Mouse (Mus musculus) intestine, embryonic 16.5 days (tissue): ENCODE data around the gene Ap1g2. TPM values are rescaled to one million over a fixed set of nuclear protein-coding genes. Genes with fewer than 3 reads are reported as not detected.

Source experiments
- ATAC-seq: fragments of 200-750 bp; cut with Nextera tagmentation; 2 replicates; pipeline ENCODE4 v1.8.0; 2017; ENCODE audit warnings: moderate TSS enrichment, moderate library complexity
- H3K27ac ChIP-seq: fragments of 300-500 bp; sonication (generic); 2 replicates; pipeline ENCODE4 v1.5.1; 2014; ENCODE audit warnings: mild to moderate bottlenecking, low read length
- H3K27me3 ChIP-seq: fragments of 300-500 bp; sonication (generic); replicated peaks from 2 replicates; pipeline ENCODE4 v1.6.1; 2014; ENCODE audit warnings: low read length, control low read depth, mixed read lengths; ENCODE audit not compliant: control insufficient read depth, insufficient read depth
- H3K36me3 ChIP-seq: fragments of 300-500 bp; sonication (generic); 2 replicates; pipeline ENCODE4 v1.6.1; 2014; ENCODE audit warnings: low read length, control low read depth; ENCODE audit not compliant: control insufficient read depth, insufficient read depth
- H3K4me1 ChIP-seq: fragments of 300-500 bp; sonication (generic); 2 replicates; pipeline ENCODE4 v1.6.1; 2014; ENCODE audit warnings: low read length, control low read depth, mixed read lengths; ENCODE audit not compliant: control insufficient read depth, insufficient read depth
- H3K4me2 ChIP-seq: fragments of 300-500 bp; sonication (generic); 2 replicates; pipeline ENCODE4 v1.6.1; 2014; ENCODE audit warnings: low read depth, low read length, control low read depth
- H3K4me3 ChIP-seq: fragments of 300-500 bp; sonication (generic); 2 replicates; pipeline ENCODE4 v1.5.1; 2014; ENCODE audit warnings: mild to moderate bottlenecking, low read length
- H3K9ac ChIP-seq: fragments of 300-500 bp; sonication (generic); 2 replicates; pipeline ENCODE4 v1.6.1; 2014; ENCODE audit warnings: low read depth, low read length
- H3K9me3 ChIP-seq: fragments of 300-500 bp; sonication (generic); 2 replicates; pipeline ENCODE4 v1.6.1; 2016; ENCODE audit warnings: low read length, control low read depth; ENCODE audit not compliant: control insufficient read depth
- WGBS: fragments of 180-500 bp; shearing (Covaris S2); extraction: QIAGEN DNeasy Blood & Tissue Kit; methylation state at CpG from one replicate; pipeline ENCODE4 v1.1.7; 2014; 5-methylcytosine and 5-hydroxymethylcytosine counted together
- polyA plus RNA-seq: library from polyadenylated mRNA; unstranded; fragments of >200 nt; fragmentation: Nextera tagmentation; extraction: Ambion mirVana; gene quantifications from 2 replicates; pipeline ENCODE4 v1.2.1, GENCODE M21; 2015

Ap1g2 gene
- polyA plus RNA-seq, 1 experiment from 2014 or later: 106 TPM

- Histone ChIP-seq H3K4me2 (no peak overlapping the region), H3K4me1 (peaks cover 8% of the 10 kb centered on the region), H3K27me3 (no peaks in the 10 kb centered on the region), H3K4me3 (no peak overlapping the region), H3K27ac (no peak overlapping the region), H3K9me3 (no peaks in the 10 kb centered on the region), H3K36me3 (no peaks in the 10 kb centered on the region), H3K9ac (no peak overlapping the region)
- no peak for ATAC-seq
- WGBS: 88% methylated on average over 13 of the region's 13 CpGs
Measured at GRCm38 (mm10) chr14:55065391-55065790, 41.0 kb downstream of the Ap1g2 start.

GRCm38 (mm10) chr14:55064481-55065370 lies 41.7 kb downstream of the Ap1g2 start:
- Histone ChIP-seq H3K4me1 (peaks cover 10% of the 10 kb centered on the region), H3K27ac (no peak overlapping the region), H3K9ac (no peak overlapping the region), H3K27me3 (no peaks in the 10 kb centered on the region), H3K4me3 (no peak overlapping the region), H3K9me3 (no peaks in the 10 kb centered on the region), H3K4me2 (no peak overlapping the region), H3K36me3 (no peaks in the 10 kb centered on the region)
- WGBS: 77% methylated on average over 35 of the region's 35 CpGs
- ATAC-seq: no peak

DNA sequence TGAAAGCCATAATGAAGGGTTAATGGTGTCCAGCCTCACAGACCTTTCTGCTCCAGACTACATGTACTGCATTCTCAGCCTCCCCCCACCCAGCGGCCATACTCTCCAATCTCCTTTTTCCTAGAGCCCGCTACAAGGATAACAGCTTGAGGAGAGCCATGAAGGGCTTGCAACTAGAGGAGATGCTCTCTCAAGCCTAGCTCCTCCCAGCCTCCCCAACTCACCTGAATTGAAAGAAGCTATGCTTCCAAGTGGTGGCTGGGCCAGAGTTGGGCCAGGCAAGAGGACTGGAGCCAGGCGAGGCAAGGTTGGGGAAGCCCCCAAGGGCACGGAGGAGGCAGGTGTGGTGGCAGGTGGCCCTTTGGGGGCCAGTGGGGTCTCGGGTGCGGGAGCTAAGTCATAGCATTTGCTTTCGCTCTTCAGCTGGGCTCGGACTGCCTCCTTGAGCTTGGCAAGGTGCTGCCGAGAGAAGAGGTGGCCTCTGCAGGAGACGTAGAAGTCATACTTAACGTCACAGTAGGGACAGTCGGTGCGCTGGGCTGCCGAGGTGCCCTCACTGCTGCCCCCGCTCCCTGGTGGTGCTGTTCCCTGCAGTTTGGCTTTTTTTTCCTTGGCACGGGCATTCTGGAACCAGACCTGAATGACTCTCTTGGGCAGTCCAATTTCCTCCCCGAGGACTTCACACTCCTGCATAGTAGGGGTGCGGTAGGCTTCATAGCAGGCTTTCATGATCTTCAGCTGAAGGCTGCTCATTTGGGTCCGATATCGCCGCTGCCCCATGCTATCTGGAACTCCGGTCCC lies 42.6 kb downstream of the Ap1g2 start:
- Histone ChIP-seq H3K4me1 (peaks cover 12% of the 10 kb centered on the region), H3K4me3 (no peak overlapping the region), H3K27ac (no peak overlapping the region), H3K27me3 (no peaks in the 10 kb centered on the region), H3K36me3 (no peaks in the 10 kb centered on the region), H3K9ac (no peak overlapping the region), H3K9me3 (no peaks in the 10 kb centered on the region), H3K4me2 (no peak overlapping the region)
- WGBS: 87% methylated on average over 22 of the region's 22 CpGs
- ATAC-seq: no peak

- Histone ChIP-seq H3K36me3 (no peaks in the 10 kb centered on the region), H3K27ac (no peak overlapping the region), H3K9me3 (no peaks in the 10 kb centered on the region), H3K4me1 (peaks cover 12% of the 10 kb centered on the region), H3K4me3 (no peak overlapping the region), H3K27me3 (no peaks in the 10 kb centered on the region), H3K4me2 (no peak overlapping the region), H3K9ac (no peak overlapping the region)
- no peak for ATAC-seq
- 88% methylated on average over 5 of the region's 5 CpGs for WGBS
Measured at GRCm38 (mm10) chr14:55063117-55063516, 43.3 kb downstream of the Ap1g2 start.

DNA sequence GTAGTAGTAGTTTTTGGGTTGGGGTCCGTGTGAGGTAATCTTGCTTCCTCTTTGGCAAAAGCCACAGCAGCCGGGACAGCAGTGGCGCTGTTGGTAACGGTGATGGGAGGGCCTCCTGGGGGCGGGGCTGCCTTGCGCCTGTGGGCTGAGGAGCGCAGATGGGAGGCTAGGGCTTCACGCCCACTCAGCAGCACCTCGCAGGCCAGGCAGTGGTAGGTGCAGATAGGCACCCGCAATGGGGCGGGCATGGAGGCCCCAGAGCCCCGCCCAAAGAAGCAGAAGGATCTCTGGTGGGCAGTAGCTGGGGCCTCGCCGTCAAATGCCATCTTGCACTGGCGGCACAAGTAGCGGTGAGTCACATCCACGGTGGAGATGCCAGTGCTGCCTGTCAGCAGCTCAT lies 43.8 kb downstream of the Ap1g2 start:
- H3K27ac ChIP-seq: no peak overlapping the region
- H3K9ac ChIP-seq: no peak overlapping the region
- H3K4me1 ChIP-seq: peaks cover 12% of the 10 kb centered on the region
- H3K4me2 ChIP-seq: no peak overlapping the region
- no peaks in the 10 kb centered on the region for H3K27me3 ChIP-seq
- ATAC-seq: peak; percentile 81
- H3K36me3 ChIP-seq: no peaks in the 10 kb centered on the region
- H3K9me3 ChIP-seq: no peaks in the 10 kb centered on the region
- no peak overlapping the region for H3K4me3 ChIP-seq
- WGBS: 18% methylated on average over 17 of the region's 17 CpGs

DNA sequence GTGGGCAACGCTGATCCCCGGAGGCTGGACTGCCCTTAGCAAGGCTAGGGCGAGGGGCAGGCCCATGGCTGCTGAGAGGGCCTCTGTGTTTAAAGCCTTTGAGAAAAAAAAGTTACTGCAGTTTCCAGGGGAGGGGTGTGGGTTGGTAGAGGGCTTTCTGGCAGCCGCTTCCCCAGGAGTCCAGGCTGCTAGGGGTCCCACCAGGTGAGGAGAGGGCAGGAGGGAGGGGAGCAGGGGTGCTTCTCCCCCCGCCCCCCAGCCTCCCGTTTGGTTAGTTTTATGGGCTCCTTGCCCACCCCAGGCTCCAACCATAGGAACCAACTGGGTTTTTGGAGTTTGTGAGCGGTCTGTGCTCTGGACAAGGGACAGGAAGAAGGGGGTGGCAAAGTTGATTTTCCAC lies 44.5 kb downstream of the Ap1g2 start:
- Histone ChIP-seq H3K4me2 (no peak overlapping the region), H3K9me3 (no peaks in the 10 kb centered on the region), H3K4me1 (peaks cover 12% of the 10 kb centered on the region), H3K36me3 (no peaks in the 10 kb centered on the region), H3K4me3 (no peak overlapping the region), H3K9ac (no peak overlapping the region), H3K27ac (no peak overlapping the region), H3K27me3 (no peaks in the 10 kb centered on the region)
- 43% methylated on average over 7 of the region's 7 CpGs for WGBS
- ATAC-seq: no peak

GRCm38 (mm10) chr14:55059931-55060330 lies 46.5 kb downstream of the Ap1g2 start:
- WGBS: 74% methylated on average over 5 of the region's 5 CpGs
- ATAC-seq: peak; percentile 61
- H3K27ac ChIP-seq: no peak overlapping the region

GRCm38 (mm10) chr14:55059009-55059408 lies 47.4 kb downstream of the Ap1g2 start:
- Histone ChIP-seq H3K36me3 (no peaks in the 10 kb centered on the region), H3K27me3 (no peaks in the 10 kb centered on the region), H3K9ac (no peak overlapping the region), H3K9me3 (no peaks in the 10 kb centered on the region), H3K4me3 (no peak overlapping the region), H3K4me2 (no peak overlapping the region), H3K27ac (no peak overlapping the region), H3K4me1 (peaks cover 12% of the 10 kb centered on the region)
- no peak for ATAC-seq
- 69% methylated on average over 1 of the region's 1 CpGs for WGBS

More at GRCm38 (mm10) chr14:55059931-55060330, 46.5 kb downstream of the Ap1g2 start:
- Histone ChIP-seq H3K9me3 (no peaks in the 10 kb centered on the region), H3K4me3 (no peak overlapping the region), H3K4me2 (no peak overlapping the region), H3K4me1 (peaks cover 12% of the 10 kb centered on the region), H3K36me3 (no peaks in the 10 kb centered on the region), H3K27me3 (no peaks in the 10 kb centered on the region), H3K9ac (no peak overlapping the region)

DNA sequence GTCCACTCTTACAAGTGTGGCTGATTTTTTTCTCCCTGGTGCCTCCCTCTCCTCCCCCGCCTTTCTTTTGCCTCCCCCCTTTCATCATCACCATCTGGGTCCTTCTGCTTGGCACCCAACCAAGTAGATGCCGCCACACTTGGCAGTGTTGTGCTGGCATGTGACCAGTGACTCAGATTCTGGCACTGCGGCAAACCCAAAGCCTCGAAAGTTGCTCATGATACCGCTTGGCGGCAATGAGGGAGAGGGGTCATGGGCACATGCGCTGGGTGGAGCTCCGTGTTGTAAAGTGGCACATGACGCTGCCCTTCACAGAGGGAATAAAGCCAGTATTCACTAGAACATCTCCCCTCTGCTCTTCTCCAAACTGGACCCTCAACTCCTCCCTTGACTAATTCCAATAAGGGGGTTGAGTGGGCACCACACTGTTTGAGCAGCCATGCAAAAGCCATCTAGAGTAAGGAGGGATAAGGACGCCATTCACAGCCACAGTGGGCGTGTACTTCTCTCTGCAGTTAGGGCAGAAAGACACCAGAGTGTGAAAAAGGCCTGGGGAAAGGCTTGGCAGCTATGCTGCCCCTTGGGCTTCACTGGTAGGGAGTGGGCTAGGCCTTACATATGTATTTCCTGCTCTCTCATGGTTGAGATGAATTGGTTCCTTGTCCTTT lies 51.1 kb downstream of the Ap1g2 start:
- Histone ChIP-seq H3K4me3 (no peak overlapping the region), H3K36me3 (no peaks in the 10 kb centered on the region), H3K9me3 (no peaks in the 10 kb centered on the region), H3K27me3 (no peaks in the 10 kb centered on the region), H3K4me1 (0 out of 2 replicates have a peak, but pooled peaks cover 4% of the 10 kb centered on the region), H3K4me2 (no peak overlapping the region), H3K9ac (no peak overlapping the region), H3K27ac (no peak overlapping the region)
- WGBS: 76% methylated on average over 11 of the region's 11 CpGs
- ATAC-seq: no peak
